Mouse (Mus musculus): ENCODE results near the gene Ggt7. TPM values are rescaled to one million over a fixed set of nuclear protein-coding genes. Genes with fewer than 3 reads are reported as not detected.
"Not testable (repeated sequence)": the region's sequence is repeated elsewhere in the genome, so short reads cannot be mapped to it uniquely, and the experiment has no call there.

Ggt7 gene
- total RNA-seq, 2 experiments from 2014 or later = 114 to 124 TPM

GRCm38 (mm10) chr2:155502596-155502995 is 15.4 kb downstream of the Ggt7 start:
- no peak overlapping the region for H3K27ac ChIP-seq
- no peak overlapping the region for H3K4me3 ChIP-seq
- no peak for DNase-seq (ENCODE audit: low spot score in 2 of 2)
- no peak for TF ChIP-seq CTCF (conservative IDR thresholded peaks at IDR 0.05)

GRCm38 (mm10) chr2:155490998-155491397 is 27.0 kb downstream of the Ggt7 start:
- Histone ChIP-seq H3K27ac (no peak overlapping the region), H3K4me3 (no peak overlapping the region)
- no peak for TF ChIP-seq CTCF (conservative IDR thresholded peaks at IDR 0.05)
- DNase-seq (ENCODE audit: low spot score in 2 of 2) = no peak

GRCm38 (mm10) chr2:155482021-155482420 is 36.0 kb downstream of the Ggt7 start:
- peak in 1 of 2 experiments; percentile 36 for DNase-seq (ENCODE audit: low spot score in 2 of 2)
- H3K27ac ChIP-seq = no peak overlapping the region
- TF ChIP-seq CTCF (conservative IDR thresholded peaks at IDR 0.05) = peak; percentile 80
- no peak overlapping the region for H3K4me3 ChIP-seq

GRCm38 (mm10) chr2:155473570-155474088 is 44.4 kb downstream of the Ggt7 start, which contains the start of gene Ncoa6:
TSS of gene Ncoa6 (minus strand) at chr2:155473894.
- DNase-seq (ENCODE audit: low spot score in 2 of 2) = peak; percentile 38 to 61
- no peak for TF ChIP-seq CTCF (conservative IDR thresholded peaks at IDR 0.05)
- H3K4me3 ChIP-seq = peak within 1 kb of the TSS; percentile 83
- H3K27ac ChIP-seq = peak within 1 kb of the TSS; percentile 94

GRCm38 (mm10) chr2:155472671-155473569 is 45.1 kb downstream of the Ggt7 start:
- H3K4me3 ChIP-seq = peak overlapping the region; percentile 83
- peak; percentile 22 to 29 for DNase-seq (ENCODE audit: low spot score in 2 of 2)
- no peak for TF ChIP-seq CTCF (conservative IDR thresholded peaks at IDR 0.05)
- H3K27ac ChIP-seq = peak overlapping the region; percentile 94

GRCm38 (mm10) chr2:155466861-155467260 is 51.2 kb downstream of the Ggt7 start:
- TF ChIP-seq CTCF (conservative IDR thresholded peaks at IDR 0.05) = no peak
- H3K4me3 ChIP-seq = no peak overlapping the region
- no peak overlapping the region for H3K27ac ChIP-seq
- no peak for DNase-seq (ENCODE audit: low spot score in 2 of 2)

- TF ChIP-seq CTCF (conservative IDR thresholded peaks at IDR 0.05) = no peak
- peak overlapping the region; percentile 28; the same call in 1 of the 2 replicates for H3K27ac ChIP-seq
- DNase-seq (ENCODE audit: low spot score in 2 of 2) = no peak
- H3K4me3 ChIP-seq = no peak overlapping the region
Observed at GRCm38 (mm10) chr2:155453591-155453990, 64.4 kb downstream of the Ggt7 start.

GRCm38 (mm10) chr2:155451256-155451655 is 66.8 kb downstream of the Ggt7 start:
- Histone ChIP-seq H3K4me3 (no peak overlapping the region), H3K27ac (no peak overlapping the region)
- no peak for DNase-seq (ENCODE audit: low spot score in 2 of 2)
- peak; percentile 19; the same call in 1 of the 2 replicates for TF ChIP-seq CTCF (conservative IDR thresholded peaks at IDR 0.05)

- TF ChIP-seq CTCF (conservative IDR thresholded peaks at IDR 0.05) = peak; percentile 34
- not testable (repeated sequence) for H3K4me3 ChIP-seq; DNase-seq (ENCODE audit: low spot score in 2 of 2); H3K27ac ChIP-seq
Observed at GRCm38 (mm10) chr2:155447906-155448305, 70.1 kb downstream of the Ggt7 start.

GRCm38 (mm10) chr2:155443446-155443845 is 74.6 kb downstream of the Ggt7 start:
- Histone ChIP-seq H3K27ac (no peak overlapping the region), H3K4me3 (no peak overlapping the region)
- DNase-seq (ENCODE audit: low spot score in 2 of 2) = no peak
- no peak for TF ChIP-seq CTCF (conservative IDR thresholded peaks at IDR 0.05)

GRCm38 (mm10) chr2:155442916-155443315 is 75.1 kb downstream of the Ggt7 start:
- no peak overlapping the region for H3K4me3 ChIP-seq
- no peak for TF ChIP-seq CTCF (conservative IDR thresholded peaks at IDR 0.05)
- DNase-seq (ENCODE audit: low spot score in 2 of 2) = no peak
- H3K27ac ChIP-seq = no peak overlapping the region

Other genes with a start within 250 kb of the Ggt7 start
- gene Map1lc3a, start 241.9 kb downstream of the Ggt7 start, total RNA-seq (2021) = 100 to 1,000 TPM; 215 to 248 TPM
- 10 to 100 TPM; 26.3 to 26.6 TPM for gene Pigu, start 160.8 kb downstream of the Ggt7 start, total RNA-seq (2021)
- 100 to 1,000 TPM; 109 to 111 TPM for gene Trp53inp2, start 137.2 kb downstream of the Ggt7 start, total RNA-seq (2021)
- 10 to 100 TPM; 70.4 to 76.3 TPM for gene Ncoa6, start 44.3 kb downstream of the Ggt7 start, total RNA-seq (2021)
- gene Acss2, start 289 bp downstream of the Ggt7 start, total RNA-seq (2021) = 10 to 100 TPM; 62.6 to 70.8 TPM
- gene Gss, start 74.6 kb upstream of the Ggt7 start, total RNA-seq (2021) = 10 to 100 TPM; 25.6 to 26.2 TPM
- gene Myh7b, start 93.0 kb upstream of the Ggt7 start, total RNA-seq (2021) = 1 to 10 TPM; 5.5 to 5.6 TPM
- 100 to 1,000 TPM; 159 to 164 TPM for gene Trpc4ap, start 174.1 kb upstream of the Ggt7 start, total RNA-seq (2021)
- gene Edem2, start 211.2 kb upstream of the Ggt7 start, total RNA-seq (2021) = 10 to 100 TPM; 23.6 to 24.8 TPM
- not detected for gene Gm17581, start 217.6 kb upstream of the Ggt7 start, total RNA-seq (2021)
- under 1 TPM; 0.81 to 0.97 TPM for gene Procr, start 232.9 kb upstream of the Ggt7 start, total RNA-seq (2021)

Data from layer of hippocampus, adult 2 months (tissue).